ENCODE assay signal across 12 mouse cellular contexts in the genomic region with DNA sequence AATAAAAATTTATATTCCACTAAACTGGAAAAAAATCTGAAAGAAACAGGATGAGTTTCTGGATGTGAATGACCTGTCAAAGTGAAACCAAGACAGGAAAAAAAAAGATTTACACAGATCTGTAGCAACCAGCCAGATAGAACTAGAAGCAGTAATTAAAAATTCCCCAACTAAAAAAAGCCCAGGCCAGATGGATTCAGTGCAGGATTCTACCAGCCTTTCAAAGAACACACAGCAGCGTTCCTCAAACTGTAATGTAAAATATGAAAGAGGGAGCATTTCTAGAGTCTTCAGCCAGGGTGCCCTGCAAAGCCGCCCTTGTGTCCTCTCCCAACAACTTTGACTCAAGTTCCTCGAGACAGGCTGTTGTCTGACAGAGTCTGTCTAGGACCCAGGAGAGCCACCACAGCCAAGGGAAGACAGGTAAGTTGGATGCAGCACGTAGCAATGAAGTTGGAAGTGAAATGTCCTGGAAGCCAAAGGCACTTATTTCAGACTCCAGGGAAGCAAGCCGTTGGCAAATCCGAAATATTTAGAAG.
"Had no signal": no experiment of that assay in that cellular context is flagged by ENCODE, and none has a peak within 500 bp of the region (broad histone marks: within the 10 kb centered on the region; RNA-seq: fewer than 3 reads in every experiment).

No protein-coding gene starts in this region.

- H3K27ac ChIP-seq: kidney, postnatal 0 days; limb, embryonic 13.5 days; liver, embryonic 14.5 days; midbrain, embryonic 13.5 days; stomach, embryonic 15.5 days had no signal

- H3K9me3 ChIP-seq: midbrain, embryonic 13.5 days; stomach, embryonic 15.5 days had no signal

- H3K4me2 ChIP-seq: limb, embryonic 13.5 days; midbrain, embryonic 13.5 days; stomach, embryonic 15.5 days had no signal

- DNase-seq: kidney, adult 11 months; kidney, adult 9 months; kidney, postnatal 36 days; left cerebral cortex, postnatal 4 days; lung, adult 18-20 months; thymus, adult 2 months; thymus, postnatal 25 days had no signal

- H3K27me3 ChIP-seq: midbrain, embryonic 13.5 days; stomach, embryonic 15.5 days had no signal

- H3K4me3 ChIP-seq: limb, embryonic 13.5 days; midbrain, embryonic 13.5 days; stomach, embryonic 15.5 days had no signal

- H3K4me1 ChIP-seq: stomach, embryonic 15.5 days had no signal

- H3K36me3 ChIP-seq: limb, embryonic 13.5 days; midbrain, embryonic 13.5 days; stomach, embryonic 15.5 days had no signal

- H3K9ac ChIP-seq: limb, embryonic 13.5 days; liver, embryonic 14.5 days; midbrain, embryonic 13.5 days; stomach, embryonic 15.5 days had no signal

- ATAC-seq: midbrain, embryonic 13.5 days had no signal
